Mouse (Mus musculus): Measurements from ENCODE around the gene Ush1g. TPM values are rescaled to one million over a fixed set of nuclear protein-coding genes. Genes with fewer than 3 reads are reported as not detected.

Ush1g gene
- polyA plus RNA-seq, 1 experiment from 2014 or later = not detected

DNA sequence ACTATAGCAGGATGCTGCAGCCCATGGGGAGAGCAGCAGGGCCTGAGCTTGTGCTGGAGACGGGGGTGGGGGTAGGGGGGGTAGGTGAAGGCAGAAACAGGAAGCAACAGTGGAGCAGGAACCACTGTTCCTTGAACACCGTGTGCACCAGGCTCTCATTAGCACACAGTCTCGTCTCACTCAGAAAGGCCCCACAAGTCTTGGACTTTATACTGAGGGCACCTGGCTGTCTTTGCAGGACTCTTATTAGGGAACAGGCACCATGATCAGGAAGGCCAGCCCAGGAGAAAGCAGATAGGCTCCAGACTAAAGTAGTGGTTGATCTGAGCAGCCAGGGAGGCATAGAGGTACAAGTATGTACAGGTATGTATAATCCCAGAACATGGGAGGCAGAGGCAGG, 15.5 kb upstream of the Ush1g start:
- Histone ChIP-seq H3K9me3 (ENCODE audit: low read length) (no peaks in the 10 kb centered on the region), H3K4me2 (replicated peaks; ENCODE audit: low read depth, low read length) (no peak overlapping the region), H3K27me3 (ENCODE audit: insufficient read depth, low read length) (peaks cover 58% of the 10 kb centered on the region), H3K9ac (replicated peaks; ENCODE audit: low read length) (no peak overlapping the region), H3K4me1 (ENCODE audit: insufficient read depth, low read length) (no peaks in the 10 kb centered on the region), H3K4me3 (ENCODE audit: low read length) (no peak overlapping the region), H3K36me3 (ENCODE audit: insufficient read depth, low read length) (no peaks in the 10 kb centered on the region), H3K27ac (ENCODE audit: low read length) (no peak overlapping the region)
- ATAC-seq (ENCODE audit: low FRiP score, low TSS enrichment) = no peak
- 57% methylated on average over 3 of the region's 3 CpGs for WGBS

DNA sequence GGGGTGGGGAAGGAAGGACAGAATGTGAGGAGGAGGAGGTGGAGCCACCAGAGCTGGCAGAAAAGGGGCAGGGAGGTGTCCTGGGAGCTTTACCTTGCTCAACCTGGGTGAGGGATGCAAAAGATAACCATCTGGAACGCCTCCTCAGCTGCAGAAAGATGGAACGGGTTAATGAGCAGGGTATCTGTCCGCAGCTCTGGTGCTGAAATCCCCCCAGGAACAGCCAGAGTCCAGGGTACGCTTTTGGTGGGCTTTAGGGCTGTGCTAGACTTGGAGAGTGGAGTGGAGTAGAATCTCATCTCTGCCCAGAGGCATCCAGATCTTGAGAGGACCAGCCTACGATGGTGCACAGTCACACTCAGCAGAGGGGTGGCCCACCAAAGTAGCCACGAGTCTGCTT, 14.3 kb upstream of the Ush1g start:
- 12% methylated on average over 6 of the region's 6 CpGs for WGBS
- no peak for ATAC-seq (ENCODE audit: low FRiP score, low TSS enrichment)
- no peaks in the 10 kb centered on the region for H3K36me3 ChIP-seq (ENCODE audit: insufficient read depth, low read length)
- no peaks in the 10 kb centered on the region for H3K4me1 ChIP-seq (ENCODE audit: insufficient read depth, low read length)
- no peak overlapping the region for H3K9ac ChIP-seq (replicated peaks; ENCODE audit: low read length)
- no peak overlapping the region for H3K27ac ChIP-seq (ENCODE audit: low read length)
- H3K9me3 ChIP-seq (ENCODE audit: low read length) = no peaks in the 10 kb centered on the region
- no peak overlapping the region for H3K4me3 ChIP-seq (ENCODE audit: low read length)
- peaks cover 67% of the 10 kb centered on the region for H3K27me3 ChIP-seq (ENCODE audit: insufficient read depth, low read length)
- H3K4me2 ChIP-seq (replicated peaks; ENCODE audit: low read depth, low read length) = no peak overlapping the region

DNA sequence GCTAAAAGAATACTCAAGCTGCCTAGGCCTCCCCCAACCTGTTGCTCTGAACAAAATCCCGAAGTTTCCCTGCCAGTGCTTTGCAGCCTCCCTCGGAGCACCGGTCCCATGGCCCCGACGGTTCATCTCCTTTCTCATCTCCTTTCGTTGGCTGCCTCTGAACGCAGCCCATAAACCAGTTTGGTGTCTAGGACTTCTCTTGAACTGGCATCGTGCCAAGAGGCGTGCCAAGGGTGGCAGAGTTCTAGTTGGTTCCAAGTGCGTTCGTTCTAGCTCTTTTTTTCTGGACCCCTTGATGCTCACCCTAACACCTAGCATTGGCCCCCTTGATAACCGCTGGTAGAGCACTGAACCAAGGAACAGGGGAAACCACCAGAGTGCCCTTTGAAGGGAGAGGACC, 13.4 kb upstream of the Ush1g start:
- no peaks in the 10 kb centered on the region for H3K4me1 ChIP-seq (ENCODE audit: insufficient read depth, low read length)
- ATAC-seq (ENCODE audit: low FRiP score, low TSS enrichment) = no peak
- no peak overlapping the region for H3K9ac ChIP-seq (replicated peaks; ENCODE audit: low read length)
- no peak overlapping the region for H3K4me2 ChIP-seq (replicated peaks; ENCODE audit: low read depth, low read length)
- no peaks in the 10 kb centered on the region for H3K36me3 ChIP-seq (ENCODE audit: insufficient read depth, low read length)
- H3K9me3 ChIP-seq (ENCODE audit: low read length) = no peaks in the 10 kb centered on the region
- 62% methylated on average over 12 of the region's 12 CpGs for WGBS
- no peak overlapping the region for H3K4me3 ChIP-seq (ENCODE audit: low read length)
- H3K27me3 ChIP-seq (ENCODE audit: insufficient read depth, low read length) = peaks cover 64% of the 10 kb centered on the region
- H3K27ac ChIP-seq (ENCODE audit: low read length) = no peak overlapping the region

DNA sequence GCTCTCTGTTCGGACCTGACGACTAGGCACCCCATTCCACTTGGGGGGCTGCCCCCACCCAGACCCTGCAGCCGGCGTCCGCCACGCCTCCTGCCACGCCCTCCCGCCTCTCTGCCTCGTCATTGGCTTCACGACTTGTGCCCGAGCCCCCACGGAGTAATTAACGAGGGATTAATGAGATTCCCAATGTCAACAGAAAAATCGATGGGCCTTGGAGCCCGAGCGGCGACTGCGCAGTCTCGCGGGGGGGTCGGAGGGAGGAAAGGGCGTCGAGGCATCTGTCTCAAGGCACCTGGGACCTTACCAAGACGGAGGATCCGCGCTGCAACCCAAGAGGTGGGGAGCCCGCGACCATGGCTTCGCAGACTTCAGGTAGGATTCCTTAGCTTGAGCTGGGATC, 12.7 kb upstream of the Ush1g start, which contains the start of gene Otop3:
Gene Otop3 (plus strand): TSS at position 201 of the 400 bp plus-strand sequence.
- Histone ChIP-seq H3K9me3 (ENCODE audit: low read length) (no peaks in the 10 kb centered on the region), H3K27ac (ENCODE audit: low read length) (no peak within 1 kb of the TSS), H3K4me2 (replicated peaks; ENCODE audit: low read depth, low read length) (no peak within 1 kb of the TSS; the same call in 1 of the 2 replicates), H3K4me1 (ENCODE audit: insufficient read depth, low read length) (no peaks in the 10 kb centered on the region), H3K9ac (replicated peaks; ENCODE audit: low read length) (no peak within 1 kb of the TSS), H3K27me3 (ENCODE audit: insufficient read depth, low read length) (peaks cover 66% of the 10 kb centered on the region), H3K4me3 (ENCODE audit: low read length) (no peak within 1 kb of the TSS), H3K36me3 (ENCODE audit: insufficient read depth, low read length) (no peaks in the 10 kb centered on the region)
- ATAC-seq (ENCODE audit: low FRiP score, low TSS enrichment) = no peak
- 3% methylated on average over 28 of the region's 29 CpGs for WGBS

DNA sequence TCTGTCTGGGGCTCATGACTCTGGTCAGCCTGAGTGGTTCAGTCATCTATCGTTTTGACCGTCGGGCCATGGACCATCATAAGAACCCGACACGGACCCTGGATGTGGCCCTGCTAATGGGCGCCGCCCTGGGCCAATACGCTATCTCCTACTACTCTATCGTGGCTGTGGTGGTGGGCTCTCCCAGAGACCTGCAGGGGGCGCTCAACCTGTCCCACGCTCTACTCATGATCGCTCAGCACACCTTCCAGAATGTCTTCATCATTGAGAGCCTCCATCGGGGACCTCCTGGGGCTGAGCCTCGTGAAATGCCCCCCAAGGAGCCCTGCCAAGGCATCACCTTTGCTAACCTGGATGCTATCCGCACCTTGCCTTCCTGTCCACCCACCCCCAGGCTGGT, 7.5 kb upstream of the Ush1g start:
- Histone ChIP-seq H3K4me2 (replicated peaks; ENCODE audit: low read depth, low read length) (no peak overlapping the region), H3K4me1 (ENCODE audit: insufficient read depth, low read length) (no peaks in the 10 kb centered on the region), H3K9ac (replicated peaks; ENCODE audit: low read length) (no peak overlapping the region), H3K27ac (ENCODE audit: low read length) (no peak overlapping the region), H3K36me3 (ENCODE audit: insufficient read depth, low read length) (no peaks in the 10 kb centered on the region), H3K4me3 (ENCODE audit: low read length) (no peak overlapping the region), H3K27me3 (ENCODE audit: insufficient read depth, low read length) (peaks cover 48% of the 10 kb centered on the region), H3K9me3 (ENCODE audit: low read length) (no peaks in the 10 kb centered on the region)
- 73% methylated on average over 15 of the region's 15 CpGs for WGBS
- no peak for ATAC-seq (ENCODE audit: low FRiP score, low TSS enrichment)

DNA sequence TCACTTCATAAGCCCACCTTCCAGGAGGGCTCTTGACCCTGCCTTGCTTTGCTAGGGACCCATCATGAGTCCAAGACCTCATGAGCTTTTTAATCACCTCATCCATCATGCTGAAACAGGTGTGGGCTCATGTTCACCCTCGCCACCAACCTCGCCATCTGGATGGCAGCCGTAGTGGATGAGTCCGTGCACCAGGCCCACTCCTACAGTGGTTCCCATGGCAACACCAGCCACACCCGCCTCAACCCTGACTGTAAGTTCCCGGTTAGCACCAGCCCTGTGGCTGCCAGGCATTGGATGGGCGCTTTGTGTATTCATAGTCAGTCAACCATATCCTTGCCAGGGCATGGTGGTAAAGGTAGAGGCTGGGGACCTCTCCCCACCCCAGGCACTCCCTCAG, 4.9 kb upstream of the Ush1g start:
- H3K27me3 ChIP-seq (ENCODE audit: insufficient read depth, low read length) = peaks cover 50% of the 10 kb centered on the region
- H3K9ac ChIP-seq (replicated peaks; ENCODE audit: low read length) = no peak overlapping the region
- H3K4me1 ChIP-seq (ENCODE audit: insufficient read depth, low read length) = 0 out of 2 replicates have a peak, but pooled peaks cover 7% of the 10 kb centered on the region
- no peak overlapping the region for H3K27ac ChIP-seq (ENCODE audit: low read length)
- no peaks in the 10 kb centered on the region for H3K9me3 ChIP-seq (ENCODE audit: low read length)
- ATAC-seq (ENCODE audit: low FRiP score, low TSS enrichment) = no peak
- 47% methylated on average over 7 of the region's 7 CpGs for WGBS
- H3K36me3 ChIP-seq (ENCODE audit: insufficient read depth, low read length) = no peaks in the 10 kb centered on the region
- no peak overlapping the region for H3K4me2 ChIP-seq (replicated peaks; ENCODE audit: low read depth, low read length)
- H3K4me3 ChIP-seq (ENCODE audit: low read length) = no peak overlapping the region

DNA sequence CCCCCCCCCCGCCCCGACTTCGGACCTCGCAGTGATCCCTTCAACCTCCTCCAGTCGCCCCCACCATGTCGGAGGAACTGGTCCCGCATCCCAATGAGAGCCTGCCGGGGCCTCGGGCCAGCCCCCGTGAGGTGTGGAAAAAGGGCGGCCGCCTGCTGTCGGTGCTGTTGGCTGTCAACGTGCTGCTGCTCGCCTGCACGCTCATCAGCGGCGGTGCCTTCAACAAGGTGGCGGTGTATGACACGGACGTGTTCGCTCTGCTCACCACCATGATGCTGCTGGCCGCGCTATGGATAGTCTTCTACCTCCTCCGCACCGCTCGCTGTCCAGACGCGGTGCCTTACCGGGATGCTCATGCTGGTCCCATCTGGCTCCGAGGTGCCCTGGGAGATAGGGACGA, 1.5 kb upstream of the Ush1g start:
- Histone ChIP-seq H3K4me1 (ENCODE audit: insufficient read depth, low read length) (0 out of 2 replicates have a peak, but pooled peaks cover 7% of the 10 kb centered on the region), H3K4me3 (ENCODE audit: low read length) (no peak overlapping the region), H3K27me3 (ENCODE audit: insufficient read depth, low read length) (peaks cover 75% of the 10 kb centered on the region), H3K4me2 (replicated peaks; ENCODE audit: low read depth, low read length) (no peak overlapping the region), H3K36me3 (ENCODE audit: insufficient read depth, low read length) (no peaks in the 10 kb centered on the region), H3K27ac (ENCODE audit: low read length) (no peak overlapping the region), H3K9me3 (ENCODE audit: low read length) (no peaks in the 10 kb centered on the region), H3K9ac (replicated peaks; ENCODE audit: low read length) (no peak overlapping the region)
- no peak for ATAC-seq (ENCODE audit: low FRiP score, low TSS enrichment)
- WGBS = 13% methylated on average over 32 of the region's 32 CpGs

DNA sequence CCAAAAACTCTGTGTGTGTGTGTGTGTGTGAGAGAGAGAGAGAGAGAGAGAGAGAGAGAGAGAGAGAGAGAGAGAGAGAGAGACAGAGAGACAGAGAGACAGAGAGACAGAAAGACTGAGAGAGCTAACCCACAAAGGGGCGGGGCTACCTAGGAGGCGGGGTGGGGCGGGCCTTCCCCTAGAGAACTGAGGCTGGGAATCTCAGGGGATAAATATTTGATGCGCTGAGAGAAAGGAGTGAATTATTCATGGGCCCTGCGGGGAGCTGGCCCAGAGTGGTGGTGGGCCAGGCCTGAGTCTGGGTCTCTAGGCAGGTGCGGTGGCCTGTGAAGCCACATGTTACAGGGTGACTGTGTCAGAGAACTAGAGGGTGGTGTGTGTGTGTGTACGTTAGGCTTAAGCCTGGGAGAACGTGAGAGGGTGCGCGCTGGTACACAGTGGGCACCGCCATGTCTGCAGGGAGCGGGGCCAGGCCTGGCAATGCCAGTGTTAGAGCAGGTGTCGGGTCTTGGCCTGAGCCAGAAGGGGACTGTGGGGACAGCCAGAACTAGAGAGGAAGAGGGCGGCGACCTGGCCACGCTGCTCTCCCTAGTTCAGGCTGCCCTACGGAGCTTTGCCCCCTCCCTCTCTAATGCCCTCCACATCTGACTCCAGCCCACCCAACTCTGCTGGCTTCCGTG, 2.0 kb downstream of the Ush1g start:
- Histone ChIP-seq H3K9me3 (ENCODE audit: low read length) (no peaks in the 10 kb centered on the region), H3K27me3 (ENCODE audit: insufficient read depth, low read length) (peaks cover 99% of the 10 kb centered on the region), H3K4me2 (replicated peaks; ENCODE audit: low read depth, low read length) (no peak overlapping the region), H3K27ac (ENCODE audit: low read length) (no peak overlapping the region), H3K4me3 (ENCODE audit: low read length) (no peak overlapping the region), H3K36me3 (ENCODE audit: insufficient read depth, low read length) (no peaks in the 10 kb centered on the region), H3K9ac (replicated peaks; ENCODE audit: low read length) (no peak overlapping the region), H3K4me1 (ENCODE audit: insufficient read depth, low read length) (0 out of 2 replicates have a peak, but pooled peaks cover 7% of the 10 kb centered on the region)
- WGBS = 9% methylated on average over 18 of the region's 18 CpGs
- no peak for ATAC-seq (ENCODE audit: low FRiP score, low TSS enrichment)

DNA sequence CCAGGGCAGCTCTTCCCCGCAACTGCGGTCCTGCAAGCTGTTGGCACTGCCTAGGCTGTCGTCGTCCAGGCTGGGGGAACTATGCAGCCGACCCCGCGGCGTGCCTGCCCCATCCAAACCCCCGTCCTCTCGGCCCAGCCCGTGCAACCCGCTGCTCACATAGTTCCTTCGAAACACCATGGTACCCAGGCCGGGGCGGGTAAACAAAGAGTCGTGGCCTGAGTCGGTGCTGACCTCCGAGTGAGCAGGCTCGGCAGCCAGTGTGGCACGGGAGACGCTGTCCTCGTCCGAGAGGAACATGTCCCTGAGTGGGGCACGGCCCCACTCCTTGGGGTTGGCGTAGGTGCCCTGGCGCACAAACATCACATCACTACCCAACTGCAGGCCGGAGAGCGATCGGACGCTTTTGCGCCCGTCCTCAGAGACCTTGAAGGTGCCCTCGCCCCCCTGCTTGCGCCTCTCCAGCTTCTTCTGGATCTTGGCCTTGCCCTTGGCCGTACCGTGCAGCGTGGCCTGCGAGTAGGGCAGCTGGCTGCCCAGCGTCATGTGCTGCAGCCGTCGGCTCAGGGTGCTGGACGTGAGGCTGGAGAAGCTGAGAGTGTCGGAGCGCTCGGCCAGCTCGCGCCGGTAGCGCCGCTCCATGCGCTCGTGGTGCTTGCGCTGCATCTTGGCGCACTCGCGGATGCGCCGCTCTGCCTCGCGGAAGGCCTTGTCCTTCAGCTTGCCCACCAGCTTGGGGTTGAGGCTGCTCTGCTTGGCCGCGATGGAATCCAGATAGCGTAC, 3.4 kb downstream of the Ush1g start:
- no peak overlapping the region for H3K9ac ChIP-seq (replicated peaks; ENCODE audit: low read length)
- no peaks in the 10 kb centered on the region for H3K36me3 ChIP-seq (ENCODE audit: insufficient read depth, low read length)
- ATAC-seq (ENCODE audit: low FRiP score, low TSS enrichment) = no peak
- H3K27me3 ChIP-seq (ENCODE audit: insufficient read depth, low read length) = peaks cover 94% of the 10 kb centered on the region
- no peak overlapping the region for H3K27ac ChIP-seq (ENCODE audit: low read length)
- no peak overlapping the region for H3K4me3 ChIP-seq (ENCODE audit: low read length)
- H3K4me2 ChIP-seq (replicated peaks; ENCODE audit: low read depth, low read length) = no peak overlapping the region
- no peaks in the 10 kb centered on the region for H3K9me3 ChIP-seq (ENCODE audit: low read length)
- H3K4me1 ChIP-seq (ENCODE audit: insufficient read depth, low read length) = 0 out of 2 replicates have a peak, but pooled peaks cover 7% of the 10 kb centered on the region
- WGBS = 3% methylated on average over 63 of the region's 63 CpGs

DNA sequence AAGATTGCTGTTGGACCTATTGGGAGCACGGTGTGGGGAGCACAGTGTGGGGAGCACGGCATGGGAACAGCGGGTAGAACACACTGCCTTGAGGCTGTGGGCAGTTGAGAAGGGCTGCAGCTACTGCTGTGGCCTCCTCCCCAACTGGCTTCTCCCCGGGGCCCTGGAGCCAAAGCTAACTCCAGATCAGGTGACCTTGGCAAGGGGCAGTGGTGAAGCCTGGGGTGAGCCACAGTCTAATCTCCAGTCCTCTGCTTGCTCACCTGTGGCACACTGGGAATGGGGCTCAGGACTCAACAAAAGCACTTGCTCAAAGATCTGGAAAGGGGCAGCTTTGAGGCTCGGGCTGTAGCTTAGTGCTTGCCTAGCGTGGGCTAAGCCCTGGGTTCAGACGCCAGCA, 4.6 kb downstream of the Ush1g start:
- no peak for ATAC-seq (ENCODE audit: low FRiP score, low TSS enrichment)
- H3K9ac ChIP-seq (replicated peaks; ENCODE audit: low read length) = no peak overlapping the region
- no peak overlapping the region for H3K4me3 ChIP-seq (ENCODE audit: low read length)
- no peak overlapping the region for H3K4me2 ChIP-seq (replicated peaks; ENCODE audit: low read depth, low read length)
- WGBS = 67% methylated on average over 7 of the region's 7 CpGs
- no peak overlapping the region for H3K27ac ChIP-seq (ENCODE audit: low read length)
- no peaks in the 10 kb centered on the region for H3K4me1 ChIP-seq (ENCODE audit: insufficient read depth, low read length)
- no peaks in the 10 kb centered on the region for H3K9me3 ChIP-seq (ENCODE audit: low read length)
- no peaks in the 10 kb centered on the region for H3K36me3 ChIP-seq (ENCODE audit: insufficient read depth, low read length)
- H3K27me3 ChIP-seq (ENCODE audit: insufficient read depth, low read length) = peaks cover 90% of the 10 kb centered on the region
